Mouse (Mus musculus): Measurements from ENCODE around the gene Ddb2.

GRCm38 (mm10) chr2:91258830-91259229, 22.0 kb upstream of the Ddb2 start:
- TF ChIP-seq POLR2A (IDR thresholded peaks at IDR 0.05; ENCODE audit: insufficient read depth, low read depth, low read length) (no peak), CTCF (IDR thresholded peaks at IDR 0.05) (no peak)

Data from heart, adult 2 months (tissue).